Mouse (Mus musculus) embryonic facial prominence, embryonic 13.5 days (tissue): ENCODE data around the gene Slc22a21. TPM values are rescaled to one million over a fixed set of nuclear protein-coding genes. Genes with fewer than 3 reads are reported as not detected.
"Not testable (repeated sequence)": the region's sequence is repeated elsewhere in the genome, so short reads cannot be mapped to it uniquely, and the experiment has no call there.

Experiments
- ATAC-seq: fragments of 200-750 bp; cut with Nextera tagmentation; 2 replicates; pipeline ENCODE4 v1.8.0; 2017; ENCODE audit warnings: low read depth; ENCODE audit not compliant: insufficient number of reproducible peaks, insufficient read depth, low FRiP score, low TSS enrichment
- H3K27ac ChIP-seq: fragments of 300-500 bp; sonication (generic); 2 replicates; pipeline ENCODE4 v1.5.1; 2015; ENCODE audit warnings: moderate library complexity, mild to moderate bottlenecking, inconsistent platforms
- H3K27me3 ChIP-seq: fragments of 300-500 bp; sonication (generic); 2 replicates; pipeline ENCODE4 v1.6.1; 2015; ENCODE audit warnings: mild to moderate bottlenecking, inconsistent platforms
- H3K36me3 ChIP-seq: fragments of 300-500 bp; sonication (generic); 2 replicates; pipeline ENCODE4 v1.6.1; 2015; ENCODE audit warnings: mild to moderate bottlenecking, inconsistent platforms
- H3K4me1 ChIP-seq: fragments of 300-500 bp; sonication (generic); 2 replicates; pipeline ENCODE4 v1.6.1; 2015; ENCODE audit warnings: inconsistent platforms
- H3K4me2 ChIP-seq: fragments of 300-500 bp; sonication (generic); 2 replicates; pipeline ENCODE4 v1.6.1; 2015; ENCODE audit warnings: moderate library complexity, mild to moderate bottlenecking, inconsistent platforms
- H3K4me3 ChIP-seq: fragments of 300-500 bp; sonication (generic); 2 replicates; pipeline ENCODE4 v1.5.1; 2015; ENCODE audit warnings: mild to moderate bottlenecking, inconsistent platforms
- H3K9ac ChIP-seq: fragments of 300-500 bp; sonication (generic); 2 replicates; pipeline ENCODE4 v1.6.1; 2015; ENCODE audit warnings: mild to moderate bottlenecking, inconsistent platforms
- H3K9me3 ChIP-seq: fragments of 300-500 bp; sonication (generic); 2 replicates; pipeline ENCODE4 v1.6.1; 2016; ENCODE audit warnings: inconsistent platforms
- WGBS: fragments of 180-500 bp; shearing (Covaris S2); methylation state at CpG from one replicate; pipeline ENCODE4 v1.1.7; 2015; ENCODE audit warnings: mixed read lengths; 5-methylcytosine and 5-hydroxymethylcytosine counted together
- polyA plus RNA-seq: library from polyadenylated mRNA; unstranded; fragments of >200 nt; fragmentation: Nextera tagmentation; extraction: Ambion mirVana; gene quantifications from 2 replicates; pipeline ENCODE4 v1.2.1, GENCODE M21; 2015

Gene Slc22a21
- polyA plus RNA-seq, 1 experiment from 2014 or later, result 4.4 TPM

- Histone ChIP-seq H3K36me3 (no peaks in the 10 kb centered on the region), H3K4me3 (no peak overlapping the region), H3K4me1 (peaks cover 13% of the 10 kb centered on the region), H3K27ac (no peak overlapping the region), H3K9ac (no peak overlapping the region), H3K27me3 (no peaks in the 10 kb centered on the region), H3K9me3 (no peaks in the 10 kb centered on the region), H3K4me2 (no peak overlapping the region)
- WGBS, result 89% methylated on average over 5 of the region's 5 CpGs
- no peak for ATAC-seq
Measured at GRCm38 (mm10) chr11:54012961-54013360, 32.8 kb upstream of the Slc22a21 start.

- Histone ChIP-seq H3K4me1 (peaks cover 20% of the 10 kb centered on the region), H3K4me3 (no peak overlapping the region), H3K27me3 (no peaks in the 10 kb centered on the region), H3K27ac (no peak overlapping the region), H3K36me3 (no peaks in the 10 kb centered on the region), H3K4me2 (no peak overlapping the region), H3K9ac (no peak overlapping the region), H3K9me3 (no peaks in the 10 kb centered on the region)
- ATAC-seq, result no peak
- 93% methylated on average over 2 of the region's 2 CpGs for WGBS
Measured at GRCm38 (mm10) chr11:54011255-54011654, 31.1 kb upstream of the Slc22a21 start.

- Histone ChIP-seq H3K36me3 (no peaks in the 10 kb centered on the region), H3K9me3 (no peaks in the 10 kb centered on the region), H3K27ac (peak overlapping the region; percentile 45; the same call in 1 of the 2 replicates), H3K9ac (no peak overlapping the region), H3K4me1 (peaks cover 20% of the 10 kb centered on the region), H3K4me2 (no peak overlapping the region), H3K4me3 (no peak overlapping the region), H3K27me3 (no peaks in the 10 kb centered on the region)
- ATAC-seq, result no peak
- WGBS, result 32% methylated on average over 10 of the region's 10 CpGs
Measured at GRCm38 (mm10) chr11:54008416-54008920, 28.3 kb upstream of the Slc22a21 start.

- Histone ChIP-seq H3K27ac (0 out of 2 replicates have a peak overlapping the region, but pooled peaks have one; percentile 45), H3K36me3 (no peaks in the 10 kb centered on the region), H3K4me3 (no peak overlapping the region), H3K27me3 (no peaks in the 10 kb centered on the region), H3K4me2 (no peak overlapping the region), H3K9me3 (no peaks in the 10 kb centered on the region), H3K9ac (no peak overlapping the region), H3K4me1 (peaks cover 20% of the 10 kb centered on the region)
- 76% methylated on average over 11 of the region's 11 CpGs for WGBS
- ATAC-seq, result 0 out of 2 replicates have a peak, but pooled peaks have one; percentile 15
Measured at GRCm38 (mm10) chr11:54007717-54008116, 27.6 kb upstream of the Slc22a21 start.

- Histone ChIP-seq H3K4me1 (peaks cover 27% of the 10 kb centered on the region), H3K27ac (no peak overlapping the region), H3K9me3 (no peaks in the 10 kb centered on the region), H3K4me2 (no peak overlapping the region), H3K4me3 (no peak overlapping the region), H3K36me3 (no peaks in the 10 kb centered on the region), H3K9ac (no peak overlapping the region), H3K27me3 (no peaks in the 10 kb centered on the region)
- ATAC-seq, result no peak
- WGBS, result 93% methylated on average over 4 of the region's 4 CpGs
Measured at GRCm38 (mm10) chr11:54006901-54007300, 26.8 kb upstream of the Slc22a21 start.

- not testable (repeated sequence) for H3K27me3 ChIP-seq, H3K9ac ChIP-seq, ATAC-seq, H3K4me3 ChIP-seq, H3K9me3 ChIP-seq, H3K27ac ChIP-seq, H3K4me2 ChIP-seq, H3K36me3 ChIP-seq
- WGBS, result 84% methylated on average over 5 of the region's 5 CpGs
- H3K4me1 ChIP-seq, result peaks cover 27% of the 10 kb centered on the region
Measured at GRCm38 (mm10) chr11:54006362-54006761, 26.2 kb upstream of the Slc22a21 start.

GRCm38 (mm10) chr11:54004734-54005133 lies 24.6 kb upstream of the Slc22a21 start:
- Histone ChIP-seq H3K27me3 (no peaks in the 10 kb centered on the region), H3K4me1 (peaks cover 27% of the 10 kb centered on the region), H3K27ac (no peak overlapping the region), H3K9ac (no peak overlapping the region), H3K36me3 (no peaks in the 10 kb centered on the region), H3K9me3 (no peaks in the 10 kb centered on the region), H3K4me2 (no peak overlapping the region), H3K4me3 (no peak overlapping the region)
- no peak for ATAC-seq
- 80% methylated on average over 3 of the region's 3 CpGs for WGBS

- Histone ChIP-seq H3K36me3 (no peaks in the 10 kb centered on the region), H3K9ac (no peak overlapping the region), H3K27me3 (no peaks in the 10 kb centered on the region), H3K4me3 (no peak overlapping the region), H3K4me2 (no peak overlapping the region), H3K27ac (no peak overlapping the region), H3K9me3 (no peaks in the 10 kb centered on the region), H3K4me1 (peaks cover 26% of the 10 kb centered on the region)
- ATAC-seq, result no peak
- 77% methylated on average over 9 of the region's 9 CpGs for WGBS
Measured at GRCm38 (mm10) chr11:54004221-54004620, 24.1 kb upstream of the Slc22a21 start.

- not testable (repeated sequence) for H3K4me3 ChIP-seq, H3K9ac ChIP-seq, H3K4me2 ChIP-seq, ATAC-seq, H3K27ac ChIP-seq, H3K9me3 ChIP-seq, H3K36me3 ChIP-seq, H3K27me3 ChIP-seq
- 44% methylated on average over 12 of the region's 12 CpGs for WGBS
- H3K4me1 ChIP-seq, result peaks cover 15% of the 10 kb centered on the region
Measured at GRCm38 (mm10) chr11:54002761-54003717, 22.9 kb upstream of the Slc22a21 start.

GRCm38 (mm10) chr11:54002147-54002760 lies 22.1 kb upstream of the Slc22a21 start:
- Histone ChIP-seq H3K36me3 (no peaks in the 10 kb centered on the region), H3K9me3 (no peaks in the 10 kb centered on the region), H3K27me3 (no peaks in the 10 kb centered on the region), H3K27ac (peak overlapping the region; percentile 48; the same call in 1 of the 2 replicates), H3K4me1 (peaks cover 11% of the 10 kb centered on the region), H3K4me2 (no peak overlapping the region), H3K4me3 (no peak overlapping the region), H3K9ac (peak overlapping the region; percentile 36; the same call in 1 of the 2 replicates)
- ATAC-seq, result no peak
- 4% methylated on average over 5 of the region's 5 CpGs for WGBS

GRCm38 (mm10) chr11:53997661-53998060 lies 17.5 kb upstream of the Slc22a21 start:
- WGBS, result 79% methylated on average over 2 of the region's 2 CpGs

More at GRCm38 (mm10) chr11:53997661-53998060, 17.5 kb upstream of the Slc22a21 start:
- Histone ChIP-seq H3K4me2 (no peak overlapping the region), H3K9me3 (no peaks in the 10 kb centered on the region), H3K4me1 (peaks cover 9% of the 10 kb centered on the region), H3K4me3 (no peak overlapping the region), H3K36me3 (no peaks in the 10 kb centered on the region), H3K27me3 (no peaks in the 10 kb centered on the region), H3K9ac (no peak overlapping the region), H3K27ac (no peak overlapping the region)
- no peak for ATAC-seq
